Mouse (Mus musculus): ENCODE data around the gene Yy1.

The Yy1 gene

DNA sequence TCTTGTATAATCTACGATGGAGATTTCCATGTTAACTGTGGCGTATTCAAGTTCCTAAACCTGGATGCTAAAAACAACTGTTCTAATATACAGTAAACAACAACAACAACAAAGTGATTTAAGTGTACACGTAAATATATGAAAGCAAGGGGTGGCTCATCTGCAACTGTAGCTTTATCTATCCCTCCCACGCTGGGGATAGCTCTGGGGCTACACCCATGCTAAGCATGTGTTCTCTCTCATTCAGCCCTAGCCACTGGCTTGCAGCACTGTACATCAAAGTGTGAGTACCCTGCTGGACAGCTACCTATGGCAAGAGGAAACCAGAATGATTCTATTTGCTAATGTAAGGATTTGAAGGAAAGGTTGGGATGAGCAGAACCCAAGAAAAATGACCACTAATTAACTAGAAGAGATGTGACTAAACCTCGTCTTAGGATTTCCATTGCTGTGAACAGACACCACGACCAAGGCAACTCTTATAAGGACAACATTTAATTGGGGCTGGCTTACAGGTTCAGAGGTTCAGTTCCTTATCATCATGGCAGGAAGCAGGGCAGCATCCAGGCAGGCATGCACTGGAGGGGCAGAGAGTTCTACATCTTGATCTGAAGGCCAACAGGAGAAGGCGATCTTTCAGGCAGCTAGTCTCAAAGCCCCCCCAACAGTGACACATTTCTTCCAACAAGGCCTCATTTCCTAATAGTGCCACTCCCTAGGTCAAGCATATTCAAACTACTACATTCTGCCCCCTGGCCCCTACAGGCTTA lies 12.5 kb upstream of the Yy1 start:
- DNase-seq (ENCODE audit: low spot score): no peak

DNA sequence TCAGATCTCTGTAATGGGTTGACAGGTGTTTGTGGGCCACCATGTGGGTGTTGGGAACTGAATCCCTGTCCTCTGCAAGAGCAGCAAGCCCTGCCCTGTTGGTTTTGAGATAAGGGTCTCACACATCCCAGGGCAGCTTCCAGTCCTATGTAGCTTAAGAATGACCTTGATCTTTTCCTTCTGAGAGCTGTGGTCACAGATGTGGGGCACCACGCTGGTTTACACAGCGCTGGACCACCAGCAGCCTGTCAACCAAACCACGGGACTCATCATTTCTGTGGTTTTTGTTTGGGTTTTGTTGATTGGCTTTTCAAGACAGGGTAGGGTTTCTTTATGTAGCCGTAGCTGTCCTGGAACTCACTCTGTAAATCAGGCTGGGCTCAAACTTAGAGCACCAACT lies 7.6 kb upstream of the Yy1 start:
- no peak for DNase-seq (ENCODE audit: low spot score)

DNA sequence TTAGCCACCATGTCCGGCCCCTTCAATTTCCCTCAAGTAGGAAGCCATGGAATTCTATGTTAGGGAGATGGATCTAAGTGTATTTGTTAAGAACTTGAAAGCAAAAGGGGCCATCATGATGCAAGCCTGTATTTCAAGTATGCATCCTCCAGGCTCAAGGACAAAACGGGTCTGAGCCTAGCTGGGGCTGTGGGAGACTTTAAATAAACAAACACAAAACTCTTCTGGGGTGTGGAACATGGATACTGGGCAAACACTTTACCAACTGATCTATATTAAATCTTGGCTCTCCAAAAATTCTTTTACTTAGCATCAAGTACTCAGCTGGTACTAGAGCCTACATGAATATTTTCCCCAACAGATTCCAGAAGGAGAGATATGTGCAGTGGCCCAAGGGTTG lies 5.4 kb upstream of the Yy1 start:
- DNase-seq (ENCODE audit: low spot score): no peak

DNA sequence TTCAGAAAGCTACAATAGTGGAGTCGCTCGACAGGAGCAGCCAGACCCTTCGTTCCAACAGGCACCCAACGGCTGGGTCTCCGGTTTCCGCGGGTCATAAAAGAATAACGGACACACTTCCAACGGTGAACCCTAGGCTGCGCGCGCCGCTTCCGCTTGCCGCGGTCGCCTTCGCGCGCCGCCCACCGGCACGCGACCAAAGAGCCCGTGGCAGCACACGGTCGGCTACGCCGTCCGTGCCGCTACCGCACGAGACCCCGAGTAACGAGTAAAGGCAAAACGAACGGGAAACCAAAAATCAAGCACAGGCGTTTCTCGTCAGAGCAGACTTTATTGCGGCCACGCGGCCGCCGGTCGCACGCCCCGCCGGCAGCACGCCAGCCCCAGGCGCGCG lies 624 bp upstream of the Yy1 start:
- no peak for DNase-seq (ENCODE audit: low spot score)

DNA sequence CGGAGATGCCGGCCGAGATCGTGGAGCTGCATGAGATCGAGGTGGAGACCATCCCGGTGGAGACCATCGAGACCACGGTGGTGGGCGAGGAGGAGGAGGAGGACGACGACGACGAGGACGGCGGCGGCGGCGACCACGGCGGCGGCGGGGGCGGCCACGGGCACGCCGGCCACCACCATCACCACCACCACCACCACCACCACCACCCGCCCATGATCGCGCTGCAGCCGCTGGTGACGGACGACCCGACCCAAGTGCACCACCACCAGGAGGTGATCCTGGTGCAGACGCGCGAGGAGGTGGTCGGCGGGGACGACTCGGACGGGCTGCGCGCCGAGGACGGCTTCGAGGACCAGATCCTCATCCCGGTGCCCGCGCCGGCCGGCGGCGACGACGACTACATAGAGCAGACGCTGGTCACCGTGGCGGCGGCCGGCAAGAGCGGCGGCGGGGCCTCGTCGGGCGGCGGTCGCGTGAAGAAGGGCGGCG lies 724 bp downstream of the Yy1 start:
- DNase-seq (ENCODE audit: low spot score): no peak

DNA sequence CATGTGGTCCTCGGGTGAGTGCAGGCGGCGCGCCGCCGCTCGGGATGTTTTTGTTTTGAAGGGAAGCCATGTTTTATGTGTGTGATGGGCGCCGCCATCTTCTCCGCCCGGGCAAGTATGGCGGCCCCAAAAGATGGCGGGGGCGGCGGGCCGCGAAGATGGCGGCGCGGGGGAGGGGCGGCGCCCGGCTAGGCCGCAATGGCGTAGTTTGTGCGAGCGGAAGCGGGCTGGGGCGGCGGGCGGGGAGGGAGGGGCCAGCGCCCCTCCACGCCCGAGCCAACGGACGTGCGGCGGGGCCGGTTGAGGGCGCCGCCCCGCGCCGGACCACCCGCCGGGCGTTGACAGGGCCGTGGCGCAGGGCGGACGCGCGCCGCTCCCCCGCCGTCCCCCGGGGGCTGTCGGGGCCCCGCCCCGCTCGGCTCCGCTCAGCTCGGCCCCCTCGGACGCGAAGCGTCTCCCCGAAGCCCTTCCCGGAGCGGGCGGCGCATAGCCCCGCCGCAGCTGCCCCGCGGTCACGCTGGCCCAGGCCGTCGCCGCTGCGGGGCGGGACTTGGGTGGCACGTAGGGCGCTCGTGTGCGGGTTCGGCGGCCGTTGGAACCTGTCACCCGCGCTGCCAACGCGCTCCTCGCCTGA lies 1.4 kb downstream of the Yy1 start:
- no peak for DNase-seq (ENCODE audit: low spot score)

DNA sequence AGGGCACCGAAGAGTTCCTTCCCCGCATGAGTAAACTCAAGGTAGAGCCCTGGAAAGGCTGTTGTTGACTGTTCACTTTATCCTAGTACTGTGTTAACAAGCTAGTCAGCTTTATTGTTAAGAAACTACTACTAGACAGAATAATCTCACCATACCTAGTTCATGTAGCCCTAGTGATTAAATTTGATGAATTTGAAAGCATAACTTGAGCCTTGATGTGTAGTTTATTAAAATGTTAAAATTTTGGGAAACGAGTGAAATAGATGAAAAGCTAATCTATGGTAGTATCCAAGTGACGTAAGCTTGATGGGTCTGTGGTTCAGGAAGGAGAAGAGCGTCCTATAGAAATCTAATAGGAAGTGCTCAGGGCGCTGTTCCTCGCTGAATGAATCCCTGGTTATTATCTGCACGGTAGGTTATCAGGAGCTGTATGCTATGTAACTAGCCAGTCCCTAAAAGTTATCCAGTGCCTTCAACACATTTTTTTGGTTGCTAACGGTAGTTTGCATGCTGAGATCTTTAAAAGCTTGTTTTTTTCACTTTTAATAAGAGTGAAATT lies 2.3 kb downstream of the Yy1 start:
- DNase-seq (ENCODE audit: low spot score): no peak

DNA sequence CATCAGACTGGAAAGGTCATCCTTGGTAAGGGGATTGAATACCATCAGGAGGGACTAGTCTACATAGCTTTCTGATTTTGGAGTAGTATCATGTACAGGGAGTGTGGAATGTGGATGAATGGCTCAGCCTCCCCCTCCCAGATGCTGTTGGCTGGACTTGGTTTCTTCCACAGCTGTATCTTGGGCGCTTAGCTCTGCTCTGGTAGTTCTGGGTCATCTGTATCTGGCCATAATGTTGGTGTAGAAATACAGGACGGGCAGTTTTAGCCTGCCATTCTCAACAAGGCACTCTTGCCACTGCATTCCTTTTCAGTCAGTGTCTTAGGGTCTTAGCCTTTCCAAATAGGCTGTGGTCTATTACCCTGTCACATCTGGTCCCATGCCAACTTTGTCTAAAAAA lies 8.8 kb downstream of the Yy1 start:
- no peak for DNase-seq (ENCODE audit: low spot score)

DNA sequence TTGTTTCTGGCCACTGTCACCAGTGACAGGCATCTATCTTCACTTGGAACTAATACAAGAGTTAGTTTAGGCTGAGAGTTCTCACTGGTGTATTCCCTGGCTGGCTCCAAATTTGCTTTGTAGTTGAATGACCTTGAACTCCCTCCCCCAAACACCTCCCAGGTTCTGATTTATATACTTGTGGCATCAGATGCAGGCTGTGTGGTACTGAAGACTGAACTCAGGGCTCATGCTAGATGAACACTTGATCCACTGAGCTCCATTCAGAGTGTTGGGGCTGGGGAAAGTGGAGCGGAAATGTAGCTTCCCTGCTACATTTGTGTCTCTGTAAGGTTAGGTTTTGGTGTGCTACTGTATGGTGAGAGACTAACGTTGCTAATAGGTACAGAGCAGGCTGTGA lies 11.6 kb downstream of the Yy1 start:
- DNase-seq (ENCODE audit: low spot score): no peak

DNA sequence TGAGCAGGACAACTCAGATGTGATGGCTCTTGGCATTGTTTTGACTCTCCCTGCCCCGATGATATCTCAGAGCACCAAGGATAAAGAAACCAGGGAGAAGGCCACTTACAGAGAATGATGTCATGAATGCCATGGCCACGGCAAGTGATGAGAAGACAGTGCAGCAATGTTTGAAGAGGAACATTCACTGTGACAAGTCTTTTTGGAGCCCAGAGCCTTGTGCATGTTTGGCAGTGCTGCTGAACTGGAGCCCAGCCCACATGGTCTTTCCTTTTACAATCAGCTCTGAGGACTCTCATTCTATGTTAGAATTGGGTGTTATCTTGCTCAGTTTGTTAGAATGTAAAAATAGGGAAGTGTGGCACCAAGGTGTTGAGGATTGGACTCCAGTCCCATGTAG lies 15.7 kb downstream of the Yy1 start:
- no peak for DNase-seq (ENCODE audit: low spot score)

DNA sequence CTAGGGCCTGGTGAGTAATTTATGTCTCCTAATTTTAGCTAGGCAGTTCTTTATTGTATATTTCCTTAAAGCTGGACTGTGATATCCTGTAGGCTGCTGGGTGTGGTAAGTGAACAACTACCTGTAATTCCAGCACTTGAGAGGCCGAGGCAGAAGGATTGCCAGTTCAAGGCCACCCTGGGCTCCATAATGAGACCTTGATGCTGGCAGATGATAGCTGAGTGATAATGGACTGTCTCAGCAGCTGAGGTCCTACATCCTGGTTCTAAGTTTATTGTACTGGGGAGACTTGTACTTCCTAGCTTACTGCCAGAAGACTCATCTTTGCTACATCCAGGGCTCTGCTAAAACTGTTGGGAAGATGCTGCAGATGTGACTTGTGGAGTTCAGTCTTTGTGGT lies 17.0 kb downstream of the Yy1 start:
- DNase-seq (ENCODE audit: low spot score): no peak

DNA sequence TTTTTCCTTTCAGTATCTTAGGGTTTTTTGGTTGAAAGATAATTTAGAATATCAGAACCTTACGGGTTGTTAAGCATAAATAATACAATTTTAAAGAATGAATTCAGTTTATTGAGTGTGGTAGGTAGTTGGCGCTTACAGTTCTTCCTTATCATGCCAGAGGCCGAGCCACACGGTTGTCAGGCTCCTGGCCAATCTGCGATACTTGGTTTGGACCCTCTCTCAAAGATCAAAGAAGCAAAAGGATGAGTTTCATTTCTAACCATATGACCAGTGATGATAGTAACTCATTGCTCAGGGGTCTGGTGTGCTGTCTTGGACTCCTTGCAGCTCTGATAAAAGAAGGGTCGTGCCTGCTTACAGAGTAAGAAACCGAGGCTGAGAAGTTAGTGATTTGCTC lies 17.5 kb downstream of the Yy1 start:
- no peak for DNase-seq (ENCODE audit: low spot score)

DNA sequence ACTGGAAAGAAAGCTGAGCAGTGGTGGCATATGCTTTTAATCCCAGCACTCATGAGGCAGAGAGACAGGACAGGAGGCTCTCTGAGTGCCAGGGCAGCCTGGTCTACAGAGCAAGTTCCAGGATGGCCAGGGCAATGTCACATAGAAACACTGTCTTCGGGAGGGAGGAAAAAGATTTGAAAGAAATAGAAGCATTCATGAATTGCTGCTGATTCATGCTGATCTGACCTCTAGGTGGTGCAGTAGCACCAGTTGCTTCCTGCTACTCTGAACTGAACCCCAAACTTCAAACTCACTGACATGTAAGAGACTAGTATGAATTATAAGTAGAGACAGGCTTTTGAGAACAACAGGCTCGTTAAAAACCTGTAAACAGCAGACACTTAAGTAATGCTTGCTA lies 18.4 kb downstream of the Yy1 start:
- DNase-seq (ENCODE audit: low spot score): peak; percentile 37

DNA sequence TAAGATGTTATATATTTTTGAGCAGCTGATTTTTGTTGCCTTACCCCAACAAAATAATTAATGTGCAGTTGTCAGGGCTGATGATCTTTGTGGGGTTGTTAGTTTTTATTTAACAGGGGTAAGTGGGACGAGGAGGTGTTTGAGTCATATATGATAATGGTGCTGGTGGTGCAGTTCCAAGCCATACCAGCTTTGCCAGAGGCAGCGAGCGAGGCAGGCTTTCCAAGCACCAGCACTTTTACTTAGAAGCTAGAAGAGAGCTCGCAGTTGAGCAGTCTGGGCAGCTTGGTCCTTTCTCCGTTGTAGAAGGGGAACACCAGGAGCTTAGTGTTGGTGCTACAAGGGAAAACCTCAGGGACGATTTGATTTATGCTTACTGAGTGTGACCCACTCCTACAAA lies 19.7 kb downstream of the Yy1 start:
- no peak for DNase-seq (ENCODE audit: low spot score)

DNA sequence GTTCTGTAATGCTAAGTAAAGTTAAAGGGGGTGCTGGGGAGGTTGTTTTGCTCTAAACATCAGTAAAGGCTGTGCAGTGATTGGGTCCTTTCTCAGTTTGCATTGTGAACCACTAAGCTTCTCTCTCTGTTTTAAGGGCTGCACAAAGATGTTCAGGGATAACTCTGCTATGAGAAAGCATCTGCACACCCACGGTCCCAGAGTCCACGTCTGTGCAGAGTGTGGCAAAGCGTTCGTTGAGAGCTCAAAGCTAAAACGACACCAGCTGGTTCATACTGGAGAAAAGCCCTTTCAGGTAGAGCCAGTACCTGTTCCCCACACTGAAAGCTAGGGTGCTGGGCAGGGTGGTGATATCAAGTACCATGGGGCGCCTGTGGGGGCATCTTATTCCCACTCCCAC lies 21.7 kb downstream of the Yy1 start:
- DNase-seq (ENCODE audit: low spot score): no peak

DNA sequence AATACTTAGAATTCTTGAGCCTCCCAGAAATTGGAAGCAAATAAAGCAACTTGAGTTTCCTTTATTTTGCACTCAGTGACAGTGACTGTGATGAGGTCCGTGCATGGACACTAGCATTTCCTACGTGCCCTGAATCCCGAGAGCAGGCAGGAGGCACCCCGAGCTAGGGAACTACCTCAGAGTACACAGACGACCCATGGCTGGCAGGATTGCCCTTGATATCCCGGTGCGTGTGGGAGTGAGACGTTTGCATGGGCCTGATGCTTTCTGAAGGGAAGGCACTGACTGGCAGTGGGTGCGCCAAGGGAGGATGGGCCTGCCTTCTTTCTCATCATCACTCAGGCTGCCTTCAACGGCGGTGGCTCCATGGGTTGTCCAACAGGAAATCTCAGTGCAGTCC lies 23.8 kb downstream of the Yy1 start:
- no peak for DNase-seq (ENCODE audit: low spot score)

DNA sequence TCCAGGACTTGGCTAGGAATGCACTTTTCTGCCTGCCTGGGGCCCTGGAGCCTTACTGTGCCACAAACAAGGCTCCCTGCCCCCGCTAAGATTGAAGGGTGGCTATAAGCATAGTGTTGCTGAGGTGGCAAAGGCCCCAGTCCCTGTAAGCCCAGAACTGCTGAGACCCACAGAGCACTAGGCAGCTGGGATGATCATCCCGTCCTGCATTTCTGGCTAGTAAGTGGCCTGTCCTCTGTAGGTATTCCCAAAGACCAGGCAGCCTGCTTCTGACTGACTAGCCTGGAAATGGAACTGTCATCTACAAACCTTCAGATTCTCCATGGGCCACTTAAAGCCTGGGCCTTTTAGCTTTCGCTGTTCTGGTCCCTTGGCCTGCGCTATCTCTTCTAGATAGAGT lies 27.7 kb downstream of the Yy1 start:
- DNase-seq (ENCODE audit: low spot score): no peak

DNA sequence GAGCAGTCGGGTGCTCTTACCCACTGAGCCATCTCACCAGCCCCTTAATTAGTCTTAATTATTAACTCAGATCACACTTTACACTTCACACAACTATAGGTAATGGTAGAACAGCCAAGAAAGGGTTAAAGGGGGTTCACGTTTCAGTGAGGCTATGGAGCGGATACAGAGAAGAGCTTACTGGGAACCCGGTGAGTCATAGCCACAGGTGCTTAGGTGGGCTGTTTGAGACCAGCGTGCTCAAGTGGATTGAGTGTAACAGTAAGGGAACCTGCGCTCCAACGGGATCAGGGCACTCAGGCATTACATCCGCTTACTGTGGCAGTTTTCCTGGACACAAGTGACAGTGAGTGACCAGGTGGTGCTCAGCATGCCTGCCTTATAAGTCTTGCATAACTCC lies 30.3 kb downstream of the Yy1 start:
- DNase-seq (ENCODE audit: low spot score): no peak

DNA sequence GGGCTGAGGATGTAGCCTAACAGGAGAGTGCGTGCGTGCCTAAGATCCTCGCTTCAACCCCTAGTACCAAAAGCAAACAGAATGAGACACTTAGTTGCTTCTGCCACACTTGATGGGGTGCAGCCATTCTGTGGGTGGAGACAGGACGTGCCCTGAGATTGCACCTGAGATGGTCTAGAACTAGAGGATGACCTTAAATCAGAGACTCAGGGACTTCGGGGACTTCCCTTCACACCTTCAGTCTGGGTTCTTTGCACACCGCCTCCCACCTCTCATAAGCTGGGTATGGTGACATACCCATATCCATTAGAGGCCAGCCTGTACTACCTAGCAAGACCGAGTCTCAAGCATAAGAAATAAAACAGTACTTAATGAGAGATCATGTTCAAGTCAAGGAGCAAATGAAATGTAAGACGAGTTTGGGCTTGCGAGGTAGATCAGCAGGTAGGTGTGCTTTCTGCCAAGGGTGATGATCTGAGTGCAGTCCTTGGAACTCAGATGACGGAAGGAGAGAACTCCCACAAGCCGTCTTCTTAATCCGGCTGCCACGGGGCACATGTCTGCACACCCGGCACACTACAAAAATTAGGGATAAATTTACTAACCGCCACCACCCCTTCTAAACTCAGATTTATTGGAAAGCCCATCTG lies 31.6 kb downstream of the Yy1 start:
- DNase-seq (ENCODE audit: low spot score): no peak

DNA sequence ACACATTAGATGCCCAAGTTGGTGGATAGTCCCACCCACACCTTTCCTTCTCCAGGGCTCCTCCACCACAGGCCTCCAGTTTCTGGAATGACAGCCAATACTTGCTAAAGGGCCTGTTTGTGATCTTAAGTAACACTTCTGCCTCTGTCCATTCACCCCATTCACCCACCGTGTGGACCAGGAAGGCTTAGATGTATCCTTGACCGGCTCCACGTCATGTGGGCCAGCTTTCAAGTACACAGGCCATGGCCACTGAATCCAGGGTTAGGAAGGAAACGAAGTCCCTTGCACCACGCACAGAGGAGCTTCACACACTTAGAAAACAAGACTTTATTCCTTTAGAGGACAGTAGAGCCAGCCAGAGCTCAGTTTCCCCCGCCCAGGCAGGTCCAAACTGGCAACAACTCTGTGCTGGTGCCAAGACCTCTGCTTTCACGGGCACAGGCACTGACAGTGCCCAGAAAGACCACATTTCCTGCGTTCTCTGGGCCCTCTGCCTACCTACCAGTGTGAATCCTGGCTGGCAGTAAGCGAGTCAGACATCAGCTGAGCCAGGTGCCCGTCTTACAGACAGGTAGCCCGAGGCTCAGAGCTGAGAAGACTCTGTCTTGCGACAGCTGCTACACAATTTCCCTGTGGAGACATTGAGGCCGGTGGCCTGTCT lies 32.9 kb downstream of the Yy1 start:
- DNase-seq (ENCODE audit: low spot score): no peak

DNA sequence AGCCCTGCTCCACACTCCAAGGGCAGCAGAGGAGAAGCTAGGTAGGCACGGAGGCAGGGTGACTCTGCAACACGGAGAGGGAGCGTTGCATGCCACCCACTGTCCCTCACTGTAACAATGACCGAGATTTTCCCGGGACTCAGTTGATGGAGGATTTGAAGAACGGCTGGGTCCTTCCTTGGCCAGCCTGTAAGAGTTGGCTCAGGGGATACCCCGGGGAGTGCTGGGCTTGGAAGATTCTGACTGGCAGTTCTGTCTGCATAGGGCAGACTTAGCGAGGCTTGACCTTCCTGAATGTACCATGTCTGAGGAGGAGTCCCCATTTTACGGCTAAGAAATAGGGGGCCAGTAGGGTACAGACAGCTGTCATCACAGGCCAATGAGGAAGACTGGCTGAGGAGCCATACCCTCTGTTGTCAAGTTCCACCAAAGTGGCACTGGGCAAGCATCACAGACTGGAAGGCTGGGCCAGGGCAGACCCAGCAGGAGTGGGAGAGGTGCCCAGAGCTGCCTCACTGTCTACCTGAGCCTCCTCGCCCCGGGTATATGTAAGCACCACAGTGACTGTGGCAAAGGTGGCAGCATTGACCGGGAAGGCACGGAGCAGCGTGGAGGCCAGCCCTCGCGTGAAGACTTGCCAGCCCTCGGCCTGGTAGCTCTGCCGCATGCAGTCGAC lies 33.6 kb downstream of the Yy1 start:
- no peak for DNase-seq (ENCODE audit: low spot score)

DNA sequence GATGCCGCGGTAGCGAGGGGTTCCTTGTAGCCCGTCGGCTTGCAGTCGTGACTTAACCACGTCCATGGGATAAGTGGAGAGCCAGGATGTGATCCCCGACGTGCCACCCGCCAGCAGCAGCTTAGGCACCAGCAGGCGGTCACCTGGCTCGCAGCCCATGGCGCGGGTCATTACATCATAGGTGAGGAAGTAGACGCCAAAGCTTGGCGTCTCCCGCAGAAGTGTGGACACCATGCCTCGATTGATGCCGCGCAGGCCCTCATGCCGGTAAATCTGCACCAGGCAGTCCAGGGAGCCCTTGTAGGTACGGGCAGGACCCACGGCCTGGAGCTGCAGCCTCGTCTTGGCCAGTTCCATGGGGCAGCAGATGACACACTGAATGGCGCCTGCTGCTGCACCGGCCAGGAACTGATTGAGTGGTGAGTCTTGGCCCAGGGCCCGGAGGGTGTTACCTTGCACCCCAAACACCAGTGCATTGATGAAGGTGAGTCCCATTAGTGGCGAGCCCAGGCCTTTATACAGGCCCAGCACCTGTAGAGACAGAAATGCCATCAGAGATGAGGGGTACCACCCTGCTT lies 34.3 kb downstream of the Yy1 start:
- no peak for DNase-seq (ENCODE audit: low spot score)

All from layer of hippocampus, adult 9-10 months (tissue).